1 mouse cellular context compared by ENCODE assay signal in genomic region chr7:16399098-16399819, GRCm38 (mm10).
A peak's percentile ranks its signal among the peaks of the same experiment; 100 is the strongest.
TF ChIP-seq lines count a peak whose summit lies in the region.

No protein-coding gene starts in this region.

TF ChIP-seq in CH12.LX, 34 proteins besides CTCF, POLR2A, EP300 and RAD21 (continued from another document):
- peak; percentile 22; the same call in 1 of the 2 replicates for TF ChIP-seq SIN3A (IDR thresholded peaks at IDR 0.05; ENCODE audit: low read length)
- TF ChIP-seq JUND (conservative IDR thresholded peaks at IDR 0.05; ENCODE audit: low read depth, low read length) = peak; percentile 64; the same call in 1 of the 2 replicates
TF ChIP-seq in CH12.LX: peak in this region for 5.
